Mouse (Mus musculus) erythroblast, embryonic 14.5 days (primary cell): ENCODE measurements around the gene Gucd1.

Experiments
- GATA1 ChIP-seq: IDR thresholded peaks from 2 replicates; pipeline ENCODE4 v1.6.1; 2012; ENCODE audit warnings: low read length, inconsistent platforms, mixed read lengths
- TAL1 ChIP-seq: IDR thresholded peaks from 3 replicates; pipeline ENCODE4 v1.6.1; 2012; ENCODE audit warnings: low read length, inconsistent platforms, mixed read lengths

DNA sequence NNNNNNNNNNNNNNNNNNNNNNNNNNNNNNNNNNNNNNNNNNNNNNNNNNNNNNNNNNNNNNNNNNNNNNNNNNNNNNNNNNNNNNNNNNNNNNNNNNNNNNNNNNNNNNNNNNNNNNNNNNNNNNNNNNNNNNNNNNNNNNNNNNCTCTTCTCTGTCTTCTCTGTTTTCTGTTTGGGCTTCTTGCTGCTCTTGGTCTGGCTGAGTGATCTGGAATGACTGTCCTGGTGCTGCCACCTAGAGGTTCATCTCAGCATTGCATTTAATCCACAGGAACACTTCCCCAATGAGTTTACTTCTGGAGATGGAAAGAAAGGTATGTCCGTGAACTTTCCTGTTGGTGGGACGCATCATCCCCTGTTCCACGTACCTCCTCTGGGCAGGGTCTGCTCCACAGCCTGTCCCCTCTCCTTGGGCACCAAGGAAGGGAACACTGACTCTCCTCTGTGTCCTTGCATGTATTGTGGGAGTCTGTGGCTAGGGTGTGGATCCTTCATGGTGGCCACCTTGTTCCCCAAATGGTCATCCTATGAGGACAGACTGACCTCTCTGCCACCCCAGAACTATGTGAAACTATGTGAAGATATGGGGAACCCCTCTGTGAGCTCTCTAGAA, 81.1 kb downstream of the Gucd1 start:
- no peak for TF ChIP-seq TAL1
- no peak for TF ChIP-seq GATA1
